8 mouse cellular contexts compared by ENCODE assay signal in the genomic region with DNA sequence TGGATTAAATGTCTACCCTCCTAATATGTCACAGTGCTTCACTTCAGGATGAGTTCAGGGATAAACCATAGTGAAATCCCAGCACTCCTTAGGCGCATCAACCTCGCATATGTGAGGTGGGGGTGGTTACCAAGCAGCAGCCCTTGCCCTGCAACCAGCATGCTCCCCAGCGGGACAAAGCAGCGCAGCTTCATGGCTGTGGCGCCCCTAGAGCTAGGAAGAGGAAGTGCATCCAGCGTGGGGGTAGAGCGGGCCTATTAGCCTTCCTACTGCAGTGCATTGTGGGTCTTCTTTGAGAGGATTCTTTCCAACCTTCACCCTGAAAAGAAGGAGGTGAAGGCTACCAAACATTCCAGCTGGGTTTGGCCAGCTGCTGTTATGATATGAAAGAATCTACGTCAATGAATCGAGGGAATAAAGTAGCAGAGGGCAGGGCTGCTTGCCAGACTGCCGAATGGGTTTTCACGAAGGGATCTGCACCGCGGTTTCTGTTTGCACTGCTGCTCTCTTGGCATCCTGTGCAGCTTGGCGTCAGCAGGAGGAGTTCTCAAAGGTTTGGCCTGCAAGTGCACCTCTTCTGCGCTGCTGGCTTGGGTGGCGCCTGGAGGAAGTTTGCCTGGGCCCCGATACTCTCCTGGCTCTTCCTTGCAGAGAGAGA.
DNase-seq lines count a peak whose midpoint lies in the region; ATAC-seq lines count a peak whose summit lies in the region.
"Had no signal": no experiment of that assay in that cellular context is flagged by ENCODE, and none has a peak within 500 bp of the region (broad histone marks: within the 10 kb centered on the region; RNA-seq: fewer than 3 reads in every experiment).

No protein-coding gene starts in this region.

- no peak overlapping the region for H3K4me3 ChIP-seq in hindbrain, embryonic 16.5 days (ENCODE audit: low read length)
- H3K4me3 ChIP-seq: limb, embryonic 12.5 days had no signal

- no peaks in the 10 kb centered on the region for H3K9me3 ChIP-seq in hindbrain, embryonic 16.5 days (ENCODE audit: control insufficient read depth, low read length)
- H3K9me3 ChIP-seq: limb, embryonic 12.5 days had no signal

- WGBS in hindbrain, embryonic 16.5 days: 72% methylated on average over 17 of the region's 17 CpGs

- no peaks in the 10 kb centered on the region for H3K4me1 ChIP-seq in hindbrain, embryonic 16.5 days (ENCODE audit: control insufficient read depth, insufficient read depth, low read depth, low read length)

- no peak overlapping the region for H3K4me2 ChIP-seq in hindbrain, embryonic 16.5 days (ENCODE audit: low read length)
- H3K4me2 ChIP-seq: limb, embryonic 12.5 days had no signal

- no peaks in the 10 kb centered on the region for H3K27me3 ChIP-seq in hindbrain, embryonic 16.5 days (replicated peaks; ENCODE audit: control insufficient read depth, insufficient read depth, low read length)
- H3K27me3 ChIP-seq: limb, embryonic 12.5 days had no signal

- DNase-seq in layer of hippocampus, postnatal 14 days (ENCODE audit: low spot score in 2 of 2): peak; percentile 30 to 62
- DNase-seq in layer of hippocampus, postnatal 36 days: no peak
- peak; percentile 23 for DNase-seq in NIH3T3 (ENCODE audit: low read depth)
- peak; percentile 70 to 74 for DNase-seq in cerebellum, postnatal 14 days
- peak; percentile 62 for DNase-seq in lung, postnatal 10 days
- DNase-seq in testis, postnatal 14 days (ENCODE audit: low spot score): peak; percentile 79

- H3K36me3 ChIP-seq in hindbrain, embryonic 16.5 days (ENCODE audit: control insufficient read depth, insufficient read depth, low read length): no peaks in the 10 kb centered on the region
- H3K36me3 ChIP-seq: limb, embryonic 12.5 days had no signal

- H3K27ac ChIP-seq in hindbrain, embryonic 16.5 days (ENCODE audit: low read depth, low read length): no peak overlapping the region
- H3K27ac ChIP-seq: limb, embryonic 12.5 days had no signal

- no peak; the same call in 1 of the 2 replicates for ATAC-seq in hindbrain, embryonic 16.5 days

- H3K9ac ChIP-seq in hindbrain, embryonic 16.5 days (ENCODE audit: low read depth, low read length): no peak overlapping the region
- H3K9ac ChIP-seq: limb, embryonic 12.5 days had no signal

Comparison
In these comparisons a context has a peak if more than half of its experiments do, and no peak if none do; other contexts are left out.
1. DNase-seq: peak in layer of hippocampus, postnatal 14 days (2 of 2), NIH3T3 (single experiment), cerebellum, postnatal 14 days (2 of 2), lung, postnatal 10 days (single experiment) and testis, postnatal 14 days (single experiment); none in layer of hippocampus, postnatal 36 days (0 of 2).